Mouse (Mus musculus): ENCODE data around the gene Sash3. TPM values are rescaled to one million over a fixed set of nuclear protein-coding genes. Genes with fewer than 3 reads are reported as not detected.
A peak's percentile ranks its signal among the peaks of the same experiment; 100 is the strongest.

Sash3 gene
- polyA plus RNA-seq, 1 experiment: not detected

DNA sequence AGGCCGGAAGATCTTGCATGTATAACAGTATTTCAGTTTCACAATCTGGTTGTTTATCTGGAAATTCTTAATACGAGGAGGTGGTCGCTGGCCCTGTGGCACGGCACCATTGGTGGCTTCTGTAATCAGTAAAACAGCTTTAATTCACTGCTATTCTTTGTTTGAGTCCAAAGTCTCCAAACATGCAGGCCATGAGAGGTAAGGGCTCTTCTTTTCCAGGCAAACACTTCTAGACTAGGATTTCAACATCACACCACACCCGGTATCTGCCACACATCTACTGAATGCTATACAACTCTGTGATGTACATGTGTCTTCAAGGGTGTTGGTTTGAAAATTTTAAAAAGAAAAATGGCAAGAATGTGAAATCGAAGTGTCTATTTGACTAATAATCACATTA, 45.0 kb downstream of the Sash3 start:
- Histone ChIP-seq H3K4me3 (no peak overlapping the region), H3K27me3 (ENCODE audit: control insufficient read depth, insufficient read depth, insufficient read length) (no peaks in the 10 kb centered on the region), H3K79me2 (ENCODE audit: control insufficient read depth, insufficient read depth) (no peaks in the 10 kb centered on the region), H3K4me2 (ENCODE audit: low read depth) (no peak overlapping the region), H3K36me3 (ENCODE audit: control insufficient read depth, insufficient read depth) (no peaks in the 10 kb centered on the region), H3ac (ENCODE audit: control insufficient read depth, insufficient read length) (no peak overlapping the region)
- no peak for TF ChIP-seq TCF12 (IDR thresholded peaks at IDR 0.05; ENCODE audit: insufficient read depth, poor library complexity, severe bottlenecking)
- TF ChIP-seq SRF (IDR thresholded peaks at IDR 0.05; ENCODE audit: control insufficient read depth, insufficient read length, low read depth): no peak
- TF ChIP-seq TCF3 (IDR thresholded peaks at IDR 0.05; ENCODE audit: insufficient read length, low read depth): no peak
- TF ChIP-seq CEBPB (IDR thresholded peaks at IDR 0.05; ENCODE audit: insufficient read depth, poor library complexity, severe bottlenecking): no peak
- TF ChIP-seq MYOG (IDR thresholded peaks at IDR 0.05; ENCODE audit: control insufficient read depth in 1 of 3, insufficient read depth in 1 of 3, insufficient read length in 2 of 3, low read depth in 2 of 3): no peak
- TF ChIP-seq E2F4 (IDR thresholded peaks at IDR 0.05; ENCODE audit: insufficient read depth): no peak
- TF ChIP-seq POLR2A (IDR thresholded peaks at IDR 0.05; ENCODE audit: insufficient read length, low read depth): no peak
- TF ChIP-seq POLR2AphosphoS2 (IDR thresholded peaks at IDR 0.05; ENCODE audit: insufficient read length, low read depth): no peak
- no peak for TF ChIP-seq REST (IDR thresholded peaks at IDR 0.05; ENCODE audit: insufficient read depth, insufficient read length)
- TF ChIP-seq USF1 (IDR thresholded peaks at IDR 0.05; ENCODE audit: low read depth): no peak
- TF ChIP-seq MYOD1 (IDR thresholded peaks at IDR 0.05; ENCODE audit: control insufficient read depth in 1 of 3, insufficient read length in 2 of 3, low read depth in 2 of 3): no peak
- no peak for TF ChIP-seq MAX (IDR thresholded peaks at IDR 0.05; ENCODE audit: low read depth)

- Histone ChIP-seq H3K4me2 (ENCODE audit: low read depth) (no peak overlapping the region), H3K79me2 (ENCODE audit: control insufficient read depth, insufficient read depth) (no peaks in the 10 kb centered on the region), H3ac (ENCODE audit: control insufficient read depth, insufficient read length) (no peak overlapping the region), H3K27me3 (ENCODE audit: control insufficient read depth, insufficient read depth, insufficient read length) (no peaks in the 10 kb centered on the region), H3K4me3 (no peak overlapping the region), H3K36me3 (ENCODE audit: control insufficient read depth, insufficient read depth) (no peaks in the 10 kb centered on the region)
- TF ChIP-seq SRF (IDR thresholded peaks at IDR 0.05; ENCODE audit: control insufficient read depth, insufficient read length, low read depth) (no peak), REST (IDR thresholded peaks at IDR 0.05; ENCODE audit: insufficient read depth, insufficient read length) (no peak), MYOG (IDR thresholded peaks at IDR 0.05; ENCODE audit: control insufficient read depth in 1 of 3, insufficient read depth in 1 of 3, insufficient read length in 2 of 3, low read depth in 2 of 3) (no peak), MAX (IDR thresholded peaks at IDR 0.05; ENCODE audit: low read depth) (no peak), CEBPB (IDR thresholded peaks at IDR 0.05; ENCODE audit: insufficient read depth, poor library complexity, severe bottlenecking) (no peak), TCF3 (IDR thresholded peaks at IDR 0.05; ENCODE audit: insufficient read length, low read depth) (no peak)
Observed at GRCm38 (mm10) chrX:48193235-48194152, 47.3 kb downstream of the Sash3 start.

DNA sequence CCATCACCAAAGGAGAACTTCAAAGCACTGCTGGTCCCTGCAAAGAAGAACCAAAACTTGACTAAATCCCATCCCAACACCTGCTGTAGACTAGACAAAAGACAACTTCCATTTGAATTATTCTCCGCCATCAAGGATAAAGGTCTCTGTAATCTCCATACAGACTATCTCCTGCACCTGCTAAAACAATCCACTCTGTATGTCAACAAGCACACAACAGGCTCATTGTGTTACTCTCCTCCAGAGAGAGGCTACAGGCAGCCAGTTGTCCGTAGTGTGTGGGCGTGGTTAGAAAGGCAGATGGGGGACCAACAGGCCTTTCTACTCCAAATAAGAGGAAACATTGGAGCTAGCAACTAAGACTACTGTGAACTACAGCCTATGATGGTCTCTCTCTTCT, 51.6 kb downstream of the Sash3 start:
- H3K4me2 ChIP-seq (ENCODE audit: low read depth): no peak overlapping the region
- H3K79me2 ChIP-seq (ENCODE audit: control insufficient read depth, insufficient read depth): no peaks in the 10 kb centered on the region
- H3K27me3 ChIP-seq (ENCODE audit: control insufficient read depth, insufficient read depth, insufficient read length): no peaks in the 10 kb centered on the region
- H3ac ChIP-seq (ENCODE audit: control insufficient read depth, insufficient read length): no peak overlapping the region
- H3K4me3 ChIP-seq: no peak overlapping the region
- TF ChIP-seq TCF3 (IDR thresholded peaks at IDR 0.05; ENCODE audit: insufficient read length, low read depth) (no peak), MYOD1 (IDR thresholded peaks at IDR 0.05; ENCODE audit: control insufficient read depth in 1 of 3, insufficient read length in 2 of 3, low read depth in 2 of 3) (peak in 2 of 3 experiments; percentile 47 to 54), CEBPB (IDR thresholded peaks at IDR 0.05; ENCODE audit: insufficient read depth, poor library complexity, severe bottlenecking) (no peak)
- no peaks in the 10 kb centered on the region for H3K36me3 ChIP-seq (ENCODE audit: control insufficient read depth, insufficient read depth)

DNA sequence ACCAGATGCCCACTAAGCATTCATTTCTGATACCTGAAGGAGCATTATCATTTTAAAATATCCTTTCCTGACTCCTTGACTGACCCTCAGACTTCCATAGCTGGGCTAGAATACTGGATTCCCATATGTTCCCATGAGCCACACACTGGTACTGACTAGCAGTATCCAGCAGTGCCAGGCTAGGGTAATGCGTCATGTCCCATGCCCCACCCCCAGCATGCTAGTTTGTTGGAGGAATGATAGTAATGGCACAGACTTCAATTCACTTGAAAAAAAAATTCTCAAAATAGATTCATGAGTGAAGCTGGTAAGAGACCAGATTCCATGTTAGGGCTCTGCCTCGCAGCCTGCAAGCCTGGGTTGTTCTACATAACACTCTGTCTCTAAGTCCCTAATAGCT, 52.8 kb downstream of the Sash3 start:
- Histone ChIP-seq H3K79me2 (ENCODE audit: control insufficient read depth, insufficient read depth) (no peaks in the 10 kb centered on the region), H3ac (ENCODE audit: control insufficient read depth, insufficient read length) (no peak overlapping the region), H3K36me3 (ENCODE audit: control insufficient read depth, insufficient read depth) (no peaks in the 10 kb centered on the region), H3K27me3 (ENCODE audit: control insufficient read depth, insufficient read depth, insufficient read length) (no peaks in the 10 kb centered on the region), H3K4me3 (no peak overlapping the region), H3K4me2 (ENCODE audit: low read depth) (no peak overlapping the region)
- TF ChIP-seq POLR2A (IDR thresholded peaks at IDR 0.05; ENCODE audit: insufficient read length, low read depth): no peak
- no peak for TF ChIP-seq SRF (IDR thresholded peaks at IDR 0.05; ENCODE audit: control insufficient read depth, insufficient read length, low read depth)
- TF ChIP-seq E2F4 (IDR thresholded peaks at IDR 0.05; ENCODE audit: insufficient read depth): no peak
- TF ChIP-seq USF1 (IDR thresholded peaks at IDR 0.05; ENCODE audit: low read depth): no peak
- no peak for TF ChIP-seq REST (IDR thresholded peaks at IDR 0.05; ENCODE audit: insufficient read depth, insufficient read length)

DNA sequence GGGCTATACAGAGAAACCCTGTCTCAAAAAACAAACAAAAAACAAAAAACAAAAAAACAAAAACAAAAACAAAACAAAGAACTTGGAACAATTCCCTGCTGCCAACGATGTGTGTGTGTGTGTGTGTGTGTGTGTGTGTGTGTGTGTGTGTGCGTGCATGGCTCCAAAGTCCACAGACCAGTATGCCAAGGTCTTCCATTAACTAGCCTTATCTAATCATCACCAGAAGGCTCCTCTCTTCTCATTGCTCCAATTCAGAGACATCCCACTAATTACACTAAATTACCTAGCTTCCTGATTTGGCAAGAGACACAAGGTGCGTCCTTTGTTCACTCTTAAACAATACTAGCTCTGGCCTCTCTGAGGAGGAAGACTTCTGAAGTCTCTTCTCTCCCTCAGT, 54.5 kb downstream of the Sash3 start:
- TF ChIP-seq USF1 (IDR thresholded peaks at IDR 0.05; ENCODE audit: low read depth) (no peak), SRF (IDR thresholded peaks at IDR 0.05; ENCODE audit: control insufficient read depth, insufficient read length, low read depth) (no peak), MYOG (IDR thresholded peaks at IDR 0.05; ENCODE audit: control insufficient read depth in 1 of 3, insufficient read depth in 1 of 3, insufficient read length in 2 of 3, low read depth in 2 of 3) (no peak), MYOD1 (IDR thresholded peaks at IDR 0.05; ENCODE audit: control insufficient read depth in 1 of 3, insufficient read length in 2 of 3, low read depth in 2 of 3) (no peak), CEBPB (IDR thresholded peaks at IDR 0.05; ENCODE audit: insufficient read depth, poor library complexity, severe bottlenecking) (no peak), POLR2A (IDR thresholded peaks at IDR 0.05; ENCODE audit: insufficient read length, low read depth) (no peak), MAX (IDR thresholded peaks at IDR 0.05; ENCODE audit: low read depth) (no peak), TCF12 (IDR thresholded peaks at IDR 0.05; ENCODE audit: insufficient read depth, poor library complexity, severe bottlenecking) (no peak), TCF3 (IDR thresholded peaks at IDR 0.05; ENCODE audit: insufficient read length, low read depth) (no peak), POLR2AphosphoS2 (IDR thresholded peaks at IDR 0.05; ENCODE audit: insufficient read length, low read depth) (no peak), REST (IDR thresholded peaks at IDR 0.05; ENCODE audit: insufficient read depth, insufficient read length) (no peak)

More for the DNA sequence above, 54.5 kb downstream of the Sash3 start:
- Histone ChIP-seq H3K36me3 (ENCODE audit: control insufficient read depth, insufficient read depth) (no peaks in the 10 kb centered on the region), H3ac (ENCODE audit: control insufficient read depth, insufficient read length) (no peak overlapping the region), H3K4me2 (ENCODE audit: low read depth) (no peak overlapping the region), H3K27me3 (ENCODE audit: control insufficient read depth, insufficient read depth, insufficient read length) (no peaks in the 10 kb centered on the region), H3K79me2 (ENCODE audit: control insufficient read depth, insufficient read depth) (no peaks in the 10 kb centered on the region), H3K4me3 (no peak overlapping the region)
